Mouse (Mus musculus) MN1 (cell line): Measurements from ENCODE around the gene Dmd.

Experiments used
- DNase-seq: peaks from one replicate; pipeline ENCODE4 v3.0.0-alpha.2; 2016; ENCODE audit warnings: low spot score

The Dmd gene

GRCm38 (mm10) chrX:85048141-85049110 is 2099.8 kb downstream of the Dmd start:
- no peak for DNase-seq

- DNase-seq, result no peak
These were observed 2100.9 kb downstream of the Dmd start for GRCm38 (mm10) chrX:85049593-85049992.

DNA sequence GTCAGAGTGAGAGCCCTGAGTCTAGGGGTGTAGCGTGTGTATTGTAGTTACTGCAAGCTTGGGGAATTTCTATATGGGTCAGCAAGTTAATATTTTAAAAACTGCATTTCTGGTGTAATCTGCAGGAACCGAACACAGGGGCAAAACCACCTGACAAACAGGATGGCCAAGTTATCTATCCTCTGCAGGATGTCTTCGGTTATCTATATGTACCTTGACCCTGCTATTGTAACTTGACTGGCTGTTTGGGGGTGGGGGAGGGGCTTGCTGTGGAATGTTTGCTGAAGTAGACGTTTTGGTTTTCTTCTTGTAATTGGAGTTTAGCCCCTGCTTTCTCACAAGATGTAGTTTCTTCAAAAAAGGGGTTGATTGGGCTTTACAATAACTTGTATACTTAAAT is 2124.9 kb downstream of the Dmd start:
- DNase-seq, result no peak

DNA sequence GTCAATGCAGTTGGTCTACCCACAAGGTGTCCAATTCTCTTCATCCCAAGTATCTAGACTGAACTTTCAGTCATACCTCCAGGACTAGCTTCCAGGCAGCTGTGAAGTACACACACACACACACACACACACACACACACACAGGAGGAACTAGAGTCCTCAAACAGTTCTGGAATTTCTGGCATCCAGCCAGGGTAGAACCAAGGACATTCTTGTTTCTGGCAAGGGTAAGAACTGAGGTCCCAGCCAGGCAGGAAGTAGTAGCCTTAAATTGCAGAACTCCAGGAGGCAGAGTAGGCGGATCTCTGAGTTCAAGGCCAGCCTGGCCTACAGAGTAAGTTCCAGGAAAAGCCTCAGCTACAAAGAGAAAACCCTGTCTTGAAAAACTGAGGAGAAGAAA is 2128.2 kb downstream of the Dmd start:
- DNase-seq, result no peak

DNA sequence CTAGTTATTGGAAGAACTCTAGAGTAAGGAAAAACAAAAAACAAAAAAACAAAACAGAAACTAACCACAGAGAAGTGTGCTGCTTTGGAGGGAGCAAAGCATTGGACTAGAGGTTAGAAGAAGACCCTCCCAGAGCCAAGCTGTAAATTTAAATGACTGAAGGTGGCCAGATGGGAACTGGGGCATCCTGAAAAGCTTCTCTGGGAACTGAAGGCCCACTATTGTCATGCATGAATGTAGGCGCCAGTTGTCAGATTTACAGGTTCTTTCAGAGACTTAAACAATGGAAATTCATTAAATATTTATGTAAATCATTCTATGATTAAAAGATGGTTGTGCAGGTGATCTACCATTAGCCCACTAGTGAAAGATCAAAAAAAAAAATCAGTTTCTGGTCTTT is 2128.9 kb downstream of the Dmd start:
- no peak for DNase-seq

- DNase-seq, result no peak
These were observed 2130.5 kb downstream of the Dmd start for GRCm38 (mm10) chrX:85079174-85079573.

- no peak for DNase-seq
These were observed 2135.8 kb downstream of the Dmd start for GRCm38 (mm10) chrX:85084237-85085153.

DNA sequence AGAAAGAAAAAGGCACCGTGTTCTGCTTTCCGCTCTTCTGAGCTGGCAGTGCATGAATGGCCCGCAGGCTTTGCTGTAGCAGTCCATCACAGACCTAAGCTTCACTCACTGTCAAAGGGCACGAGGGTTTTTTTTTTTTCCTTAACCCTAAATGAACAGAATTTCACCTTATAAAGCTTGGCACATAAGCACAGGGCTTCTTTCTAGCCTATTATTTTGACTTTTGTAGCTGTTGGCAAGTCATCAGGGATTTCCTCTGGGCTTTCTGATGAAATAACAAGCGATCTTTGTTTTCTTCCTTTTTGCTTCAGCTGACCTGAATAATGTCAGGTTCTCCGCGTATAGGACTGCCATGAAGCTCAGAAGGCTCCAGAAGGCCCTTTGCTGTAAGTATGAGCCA is 2140.8 kb downstream of the Dmd start:
- no peak for DNase-seq

DNA sequence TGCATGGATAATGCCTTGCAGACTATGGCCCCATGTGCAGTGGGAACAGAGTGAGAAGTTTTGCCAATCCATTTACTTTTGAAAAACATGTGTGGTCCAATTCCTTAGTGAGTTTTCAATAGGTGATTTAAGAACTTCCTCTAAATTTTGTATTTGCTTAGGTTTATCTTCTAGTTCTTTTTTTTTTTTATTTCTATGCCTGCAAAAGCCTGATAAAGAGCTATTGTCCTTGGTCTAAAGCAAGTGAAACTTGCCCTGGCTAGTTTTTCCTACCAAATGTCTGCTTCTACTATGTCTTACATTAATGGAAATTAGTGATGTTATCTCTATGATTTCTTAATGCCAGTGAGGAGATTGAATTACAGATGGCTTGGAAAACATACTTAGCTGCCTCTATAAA is 2144.7 kb downstream of the Dmd start:
- no peak for DNase-seq

- DNase-seq, result no peak
These were observed 2150.0 kb downstream of the Dmd start for GRCm38 (mm10) chrX:85098691-85099090.

- no peak for DNase-seq
These were observed 2163.7 kb downstream of the Dmd start for GRCm38 (mm10) chrX:85112418-85112817.

- no peak for DNase-seq
These were observed 2184.0 kb downstream of the Dmd start for GRCm38 (mm10) chrX:85132706-85133105.

- DNase-seq, result no peak
These were observed 2188.6 kb downstream of the Dmd start for GRCm38 (mm10) chrX:85137293-85137692.

DNA sequence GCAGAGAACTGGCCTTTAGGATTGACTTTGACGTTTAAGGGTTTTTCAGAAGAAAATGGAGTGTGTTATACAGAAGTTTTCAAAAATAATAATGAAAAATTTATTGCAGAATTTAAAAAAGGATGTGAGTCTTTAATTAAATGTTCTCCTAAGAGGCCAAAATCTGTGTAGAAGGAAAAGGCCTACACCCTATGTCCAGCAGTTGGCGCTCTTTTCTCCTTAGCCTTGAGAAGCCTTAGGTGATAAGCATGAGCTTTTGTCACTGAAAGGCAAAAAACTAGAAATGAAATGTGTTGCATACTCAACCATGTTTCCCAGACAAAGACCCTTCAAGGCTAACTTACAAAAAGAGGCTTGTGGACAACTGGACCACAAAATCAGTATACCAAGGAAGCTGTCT is 2222.6 kb downstream of the Dmd start:
- DNase-seq, result no peak

DNA sequence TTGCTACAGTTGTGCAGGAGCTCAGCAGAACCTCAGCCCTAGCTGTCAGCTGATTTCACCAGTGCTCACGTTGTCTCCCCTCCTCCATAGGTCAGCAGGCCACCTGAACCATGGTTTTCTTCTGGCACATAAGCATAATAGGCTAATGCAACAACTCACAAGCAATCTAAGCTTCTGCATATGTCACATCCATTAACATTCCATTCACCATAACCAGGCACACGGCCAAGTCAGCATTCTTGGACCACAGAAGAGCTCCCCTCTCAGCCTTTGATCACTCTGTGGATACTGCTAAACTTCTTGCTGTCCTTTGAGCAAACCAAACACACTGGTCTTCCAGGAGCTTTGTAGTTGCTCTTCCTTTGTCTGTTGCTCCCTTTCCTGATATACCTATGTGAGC is 2238.9 kb downstream of the Dmd start:
- DNase-seq, result no peak

GRCm38 (mm10) chrX:85193856-85194255 is 2245.2 kb downstream of the Dmd start:
- no peak for DNase-seq

DNA sequence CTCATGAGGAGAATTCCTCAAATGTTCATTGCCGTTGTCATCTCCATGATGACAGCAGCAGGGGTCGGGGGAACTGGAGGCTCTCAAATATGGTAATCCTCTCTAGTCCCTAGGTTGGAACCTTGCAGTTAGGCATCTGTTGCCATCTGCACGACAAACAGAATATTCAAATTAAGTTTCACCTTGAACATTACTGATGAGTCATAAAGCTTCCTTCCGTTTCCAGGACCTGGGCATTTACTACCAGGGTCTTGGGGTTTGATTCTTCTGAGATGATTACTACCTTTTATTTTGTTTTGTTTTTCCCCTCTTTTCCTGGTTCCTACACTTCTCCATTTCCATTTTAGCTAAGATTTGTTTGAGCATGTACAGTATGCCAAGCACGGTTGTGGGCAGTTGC is 2249.0 kb downstream of the Dmd start:
- DNase-seq, result no peak

DNA sequence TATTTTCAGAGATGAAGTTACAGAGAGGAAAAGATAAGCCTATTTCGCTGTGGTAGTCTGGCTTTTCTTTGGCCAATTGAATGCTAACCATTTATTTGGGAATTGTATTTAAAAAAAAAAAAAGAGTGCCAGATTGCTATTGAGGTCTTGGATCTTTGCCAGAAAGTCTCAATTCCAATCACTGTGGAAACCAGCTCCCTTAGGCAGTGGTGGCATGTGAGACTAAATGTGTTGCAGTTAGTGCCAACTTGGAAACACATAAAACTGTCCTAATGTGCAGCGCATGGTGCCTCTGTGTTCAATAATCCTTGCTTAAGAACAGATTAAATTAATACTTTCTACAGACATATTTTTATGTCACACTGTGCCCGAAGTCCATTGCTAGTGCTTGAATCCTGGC is 2250.7 kb downstream of the Dmd start:
- no peak for DNase-seq

DNA sequence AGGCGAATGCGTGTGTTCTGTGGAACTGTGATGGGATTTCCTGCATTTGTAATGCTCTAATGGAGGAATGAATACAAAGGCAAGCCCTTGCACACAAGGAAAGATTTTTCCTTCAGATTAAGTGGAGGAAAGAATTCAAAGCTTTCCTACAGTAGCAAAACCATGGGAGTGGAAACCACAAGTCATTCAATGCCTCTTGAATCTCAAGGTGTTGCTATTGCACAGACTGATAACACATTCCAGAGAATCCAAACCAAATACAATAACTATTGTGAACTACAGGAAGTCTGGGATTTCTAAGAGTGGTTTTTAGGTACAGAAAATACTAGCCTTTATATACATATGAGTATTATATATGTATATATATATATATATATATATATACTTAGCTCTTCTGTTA is 2258.3 kb downstream of the Dmd start:
- DNase-seq, result no peak

DNA sequence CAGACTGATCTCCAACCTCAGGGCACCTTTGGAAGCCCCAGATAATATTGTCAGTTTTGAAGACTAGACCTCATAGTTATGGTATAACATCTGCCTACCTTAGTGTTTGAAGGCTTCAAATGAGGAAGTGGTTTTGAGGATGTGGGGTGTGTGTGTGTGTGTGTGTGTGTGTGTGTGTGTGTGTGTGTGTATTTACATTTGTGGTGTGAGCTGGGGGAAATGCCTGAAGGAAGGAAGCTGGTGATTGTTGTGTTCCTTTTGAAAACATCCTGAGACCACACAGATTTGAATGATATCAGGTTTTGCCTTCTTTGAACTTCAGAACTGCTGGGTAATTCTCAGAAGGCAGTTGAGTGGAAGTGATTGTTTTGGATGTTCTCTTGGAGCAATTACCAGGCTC is 2278.2 kb downstream of the Dmd start:
- no peak for DNase-seq

- DNase-seq, result no peak
These were observed 2300.7 kb downstream of the Dmd start, which contains the start of gene Fthl17a for GRCm38 (mm10) chrX:85249379-85249778. TSS of gene Fthl17a (plus strand) at chrX:85249679.
